Mouse (Mus musculus): ENCODE results near the gene Mydgf. TPM values are rescaled to one million over a fixed set of nuclear protein-coding genes. Genes with fewer than 3 reads are reported as not detected.

Mydgf gene
- polyA plus RNA-seq, 1 experiment from 2014 or later, result 62.9 TPM

- H3K36me3 ChIP-seq (ENCODE audit: control insufficient read depth, insufficient read depth, low read length), result no peaks in the 10 kb centered on the region
- H3K9ac ChIP-seq (ENCODE audit: low read depth, low read length), result no peak overlapping the region
- 0 out of 2 replicates have a peak, but pooled peaks cover 2% of the 10 kb centered on the region for H3K27me3 ChIP-seq (ENCODE audit: control insufficient read depth, insufficient read depth, low read length)
- H3K4me3 ChIP-seq (ENCODE audit: low read depth, low read length), result no peak overlapping the region
- no peak for DNase-seq (ENCODE audit: low spot score)
- H3K4me2 ChIP-seq (replicated peaks; ENCODE audit: low read depth, low read length), result no peak overlapping the region
- peaks cover 7% of the 10 kb centered on the region; the same call in 1 of the 2 replicates for H3K4me1 ChIP-seq (replicated peaks; ENCODE audit: control insufficient read depth, insufficient read depth, low read length)
- WGBS, result 82% methylated on average over 3 of the region's 3 CpGs
- H3K27ac ChIP-seq (ENCODE audit: low read depth, low read length), result no peak overlapping the region
- no peak for ATAC-seq (ENCODE audit: low FRiP score)
- no peaks in the 10 kb centered on the region for H3K9me3 ChIP-seq (ENCODE audit: control insufficient read depth, low read length)
Measured at GRCm38 (mm10) chr17:56164510-56164909, 19.2 kb downstream of the Mydgf start.

- ATAC-seq (ENCODE audit: low FRiP score) (no peak), DNase-seq (ENCODE audit: low spot score) (no peak)
- 80% methylated on average over 6 of the region's 6 CpGs for WGBS
- no peaks in the 10 kb centered on the region for H3K9me3 ChIP-seq (ENCODE audit: control insufficient read depth, low read length)
- peaks cover 7% of the 10 kb centered on the region; the same call in 1 of the 2 replicates for H3K4me1 ChIP-seq (replicated peaks; ENCODE audit: control insufficient read depth, insufficient read depth, low read length)
- 0 out of 2 replicates have a peak, but pooled peaks cover 2% of the 10 kb centered on the region for H3K27me3 ChIP-seq (ENCODE audit: control insufficient read depth, insufficient read depth, low read length)
- H3K27ac ChIP-seq (ENCODE audit: low read depth, low read length), result no peak overlapping the region
- no peak overlapping the region for H3K4me2 ChIP-seq (replicated peaks; ENCODE audit: low read depth, low read length)
- H3K4me3 ChIP-seq (ENCODE audit: low read depth, low read length), result no peak overlapping the region
- no peaks in the 10 kb centered on the region for H3K36me3 ChIP-seq (ENCODE audit: control insufficient read depth, insufficient read depth, low read length)
- H3K9ac ChIP-seq (ENCODE audit: low read depth, low read length), result no peak overlapping the region
Measured at GRCm38 (mm10) chr17:56163523-56164102, 20.1 kb downstream of the Mydgf start.

- peak; percentile 91 for DNase-seq (ENCODE audit: low spot score)
- Histone ChIP-seq H3K36me3 (ENCODE audit: control insufficient read depth, insufficient read depth, low read length) (no peaks in the 10 kb centered on the region), H3K27ac (ENCODE audit: low read depth, low read length) (no peak within 1 kb of the TSS), H3K4me3 (ENCODE audit: low read depth, low read length) (peak within 1 kb of the TSS; percentile 40), H3K27me3 (ENCODE audit: control insufficient read depth, insufficient read depth, low read length) (peaks cover 6% of the 10 kb centered on the region), H3K4me2 (replicated peaks; ENCODE audit: low read depth, low read length) (peak within 1 kb of the TSS; percentile 49), H3K9ac (ENCODE audit: low read depth, low read length) (peak within 1 kb of the TSS; percentile 56), H3K4me1 (replicated peaks; ENCODE audit: control insufficient read depth, insufficient read depth, low read length) (peaks cover 7% of the 10 kb centered on the region; the same call in 1 of the 2 replicates), H3K9me3 (ENCODE audit: control insufficient read depth, low read length) (no peaks in the 10 kb centered on the region)
- peak; percentile 95 for ATAC-seq (ENCODE audit: low FRiP score)
- 1% methylated on average over 30 of the region's 30 CpGs for WGBS
Measured at GRCm38 (mm10) chr17:56162231-56162774, 21.4 kb downstream of the Mydgf start, which contains the start of gene Tnfaip8l1. Tnfaip8l1 (plus strand) TSS chr17:56162477.

GRCm38 (mm10) chr17:56159729-56160128 lies 24.0 kb downstream of the Mydgf start:
- H3K4me2 ChIP-seq (replicated peaks; ENCODE audit: low read depth, low read length), result no peak overlapping the region
- DNase-seq (ENCODE audit: low spot score) (peak; percentile 88), ATAC-seq (ENCODE audit: low FRiP score) (no peak)
- H3K4me3 ChIP-seq (ENCODE audit: low read depth, low read length), result no peak overlapping the region
- H3K9ac ChIP-seq (ENCODE audit: low read depth, low read length), result no peak overlapping the region
- WGBS, result 2% methylated on average over 9 of the region's 9 CpGs
- H3K4me1 ChIP-seq (replicated peaks; ENCODE audit: control insufficient read depth, insufficient read depth, low read length), result peaks cover 7% of the 10 kb centered on the region; the same call in 1 of the 2 replicates
- peaks cover 6% of the 10 kb centered on the region for H3K27me3 ChIP-seq (ENCODE audit: control insufficient read depth, insufficient read depth, low read length)
- no peaks in the 10 kb centered on the region for H3K36me3 ChIP-seq (ENCODE audit: control insufficient read depth, insufficient read depth, low read length)
- no peak overlapping the region for H3K27ac ChIP-seq (ENCODE audit: low read depth, low read length)
- no peaks in the 10 kb centered on the region for H3K9me3 ChIP-seq (ENCODE audit: control insufficient read depth, low read length)

- ATAC-seq (ENCODE audit: low FRiP score) (peak; percentile 76), DNase-seq (ENCODE audit: low spot score) (peak; percentile 79)
- no peak overlapping the region for H3K4me2 ChIP-seq (replicated peaks; ENCODE audit: low read depth, low read length)
- peaks cover 6% of the 10 kb centered on the region for H3K4me1 ChIP-seq (replicated peaks; ENCODE audit: control insufficient read depth, insufficient read depth, low read length)
- peaks cover 14% of the 10 kb centered on the region for H3K27me3 ChIP-seq (ENCODE audit: control insufficient read depth, insufficient read depth, low read length)
- WGBS, result 49% methylated on average over 9 of the region's 9 CpGs
- H3K27ac ChIP-seq (ENCODE audit: low read depth, low read length), result no peak overlapping the region
- no peaks in the 10 kb centered on the region for H3K36me3 ChIP-seq (ENCODE audit: control insufficient read depth, insufficient read depth, low read length)
- no peaks in the 10 kb centered on the region for H3K9me3 ChIP-seq (ENCODE audit: control insufficient read depth, low read length)
- no peak overlapping the region for H3K4me3 ChIP-seq (ENCODE audit: low read depth, low read length)
- H3K9ac ChIP-seq (ENCODE audit: low read depth, low read length), result no peak overlapping the region
Measured at GRCm38 (mm10) chr17:56153643-56154042, 30.1 kb downstream of the Mydgf start.

- H3K27ac ChIP-seq (ENCODE audit: low read depth, low read length), result no peak overlapping the region
- H3K27me3 ChIP-seq (ENCODE audit: control insufficient read depth, insufficient read depth, low read length), result peaks cover 23% of the 10 kb centered on the region
- H3K9me3 ChIP-seq (ENCODE audit: control insufficient read depth, low read length), result no peaks in the 10 kb centered on the region
- 46% methylated on average over 2 of the region's 2 CpGs for WGBS
- no peak overlapping the region for H3K4me2 ChIP-seq (replicated peaks; ENCODE audit: low read depth, low read length)
- no peaks in the 10 kb centered on the region for H3K36me3 ChIP-seq (ENCODE audit: control insufficient read depth, insufficient read depth, low read length)
- no peak overlapping the region for H3K4me3 ChIP-seq (ENCODE audit: low read depth, low read length)
- H3K9ac ChIP-seq (ENCODE audit: low read depth, low read length), result no peak overlapping the region
- H3K4me1 ChIP-seq (replicated peaks; ENCODE audit: control insufficient read depth, insufficient read depth, low read length), result peaks cover 6% of the 10 kb centered on the region
- ATAC-seq (ENCODE audit: low FRiP score) (no peak), DNase-seq (ENCODE audit: low spot score) (no peak)
Measured at GRCm38 (mm10) chr17:56149897-56150296, 33.8 kb downstream of the Mydgf start.

GRCm38 (mm10) chr17:56148790-56149618 lies 34.7 kb downstream of the Mydgf start:
- no peak overlapping the region for H3K27ac ChIP-seq (ENCODE audit: low read depth, low read length)
- H3K4me3 ChIP-seq (ENCODE audit: low read depth, low read length), result peak overlapping the region; percentile 25
- ATAC-seq (ENCODE audit: low FRiP score) (peak; percentile 45; the same call in 1 of the 2 replicates), DNase-seq (ENCODE audit: low spot score) (no peak)
- no peaks in the 10 kb centered on the region for H3K36me3 ChIP-seq (ENCODE audit: control insufficient read depth, insufficient read depth, low read length)
- 3% methylated on average over 30 of the region's 30 CpGs for WGBS
- peak overlapping the region; percentile 37 for H3K4me2 ChIP-seq (replicated peaks; ENCODE audit: low read depth, low read length)
- no peaks in the 10 kb centered on the region for H3K9me3 ChIP-seq (ENCODE audit: control insufficient read depth, low read length)
- H3K27me3 ChIP-seq (ENCODE audit: control insufficient read depth, insufficient read depth, low read length), result peaks cover 23% of the 10 kb centered on the region
- peaks cover 6% of the 10 kb centered on the region for H3K4me1 ChIP-seq (replicated peaks; ENCODE audit: control insufficient read depth, insufficient read depth, low read length)
- peak overlapping the region; percentile 47; the same call in 1 of the 2 replicates for H3K9ac ChIP-seq (ENCODE audit: low read depth, low read length)

GRCm38 (mm10) chr17:56148280-56148679 lies 35.4 kb downstream of the Mydgf start:
- no peak overlapping the region for H3K27ac ChIP-seq (ENCODE audit: low read depth, low read length)
- H3K4me3 ChIP-seq (ENCODE audit: low read depth, low read length), result no peak overlapping the region
- 0 out of 2 replicates have a peak, but pooled peaks have one; percentile 8 for ATAC-seq (ENCODE audit: low FRiP score)
- peaks cover 23% of the 10 kb centered on the region for H3K27me3 ChIP-seq (ENCODE audit: control insufficient read depth, insufficient read depth, low read length)
- no peak overlapping the region for H3K4me2 ChIP-seq (replicated peaks; ENCODE audit: low read depth, low read length)
- H3K9me3 ChIP-seq (ENCODE audit: control insufficient read depth, low read length), result no peaks in the 10 kb centered on the region
- no peak overlapping the region for H3K9ac ChIP-seq (ENCODE audit: low read depth, low read length)
- peaks cover 6% of the 10 kb centered on the region for H3K4me1 ChIP-seq (replicated peaks; ENCODE audit: control insufficient read depth, insufficient read depth, low read length)
- no peak for DNase-seq (ENCODE audit: low spot score)
- no peaks in the 10 kb centered on the region for H3K36me3 ChIP-seq (ENCODE audit: control insufficient read depth, insufficient read depth, low read length)
- WGBS, result 20% methylated on average over 9 of the region's 9 CpGs

Data from hindbrain, embryonic 11.5 days (tissue).